Mouse (Mus musculus): ENCODE data around the gene Ugt1a2. TPM values are rescaled to one million over a fixed set of nuclear protein-coding genes. Genes with fewer than 3 reads are reported as not detected.
A peak's percentile ranks its signal among the peaks of the same experiment; 100 is the strongest.

Ugt1a2 gene
- total RNA-seq, 2 experiments from 2014 or later, result not detected

DNA sequence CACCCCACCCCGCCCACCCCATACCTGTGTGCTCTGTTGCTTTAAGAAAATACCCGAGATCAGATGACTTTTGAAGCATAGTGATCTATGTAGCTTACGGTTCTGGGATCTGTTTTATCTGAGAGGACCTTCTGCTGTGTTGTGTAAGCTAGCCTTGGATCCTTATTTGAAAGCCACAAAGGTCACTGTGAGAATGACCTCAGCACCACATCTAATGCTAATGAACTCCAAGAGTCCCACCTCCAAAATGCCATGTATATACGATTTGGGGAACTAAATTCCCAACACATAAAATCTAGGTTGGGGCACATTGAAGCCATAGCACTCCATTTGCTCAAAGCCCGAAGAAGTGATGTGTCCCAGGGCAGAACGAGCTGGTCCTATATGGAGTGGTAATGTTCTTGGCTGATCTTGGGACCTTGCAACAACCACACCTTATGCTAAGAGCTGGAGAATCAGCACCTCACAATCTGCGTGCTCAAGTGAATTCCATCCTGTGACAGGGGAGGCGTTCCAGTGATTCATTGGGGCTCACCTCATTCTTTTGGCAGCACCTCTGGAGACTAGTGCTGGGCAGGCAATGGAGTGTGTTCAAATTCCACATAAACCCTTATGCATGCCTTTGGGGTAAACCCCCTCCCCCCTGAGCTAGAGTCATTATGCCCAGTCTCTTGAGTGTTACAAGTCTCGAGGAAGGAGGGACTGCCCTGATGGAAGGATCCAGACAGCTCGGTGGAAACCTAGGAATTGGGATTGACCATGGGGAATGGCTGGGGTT is 56.7 kb downstream of the Ugt1a2 start:
- DNase-seq (ENCODE audit: low spot score in 2 of 2), result no peak

DNA sequence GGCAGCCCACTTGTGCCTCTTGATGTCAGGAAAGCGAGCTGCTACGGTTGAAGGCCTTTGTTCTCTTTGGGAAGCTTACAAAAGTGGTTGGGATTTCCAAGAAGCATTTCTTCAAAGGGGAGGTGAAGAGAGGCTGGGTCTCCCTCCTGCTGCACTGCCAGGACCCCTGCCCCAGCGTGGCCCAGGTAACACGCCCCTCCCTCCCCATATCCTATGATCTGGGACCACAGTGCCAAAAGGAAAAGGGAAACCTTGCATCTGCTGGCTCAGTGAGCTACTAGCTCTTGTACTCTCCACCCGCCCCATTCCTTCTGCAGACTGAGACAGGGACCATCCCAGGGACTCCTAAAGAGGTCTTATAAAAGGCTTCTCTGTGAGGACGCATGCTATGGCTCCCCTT is 57.3 kb downstream of the Ugt1a2 start:
- no peak for DNase-seq (ENCODE audit: low spot score in 2 of 2)

- no peak for DNase-seq (ENCODE audit: low spot score in 2 of 2)
Measured at GRCm38 (mm10) chr1:88258361-88258760, 58.0 kb downstream of the Ugt1a2 start.

DNA sequence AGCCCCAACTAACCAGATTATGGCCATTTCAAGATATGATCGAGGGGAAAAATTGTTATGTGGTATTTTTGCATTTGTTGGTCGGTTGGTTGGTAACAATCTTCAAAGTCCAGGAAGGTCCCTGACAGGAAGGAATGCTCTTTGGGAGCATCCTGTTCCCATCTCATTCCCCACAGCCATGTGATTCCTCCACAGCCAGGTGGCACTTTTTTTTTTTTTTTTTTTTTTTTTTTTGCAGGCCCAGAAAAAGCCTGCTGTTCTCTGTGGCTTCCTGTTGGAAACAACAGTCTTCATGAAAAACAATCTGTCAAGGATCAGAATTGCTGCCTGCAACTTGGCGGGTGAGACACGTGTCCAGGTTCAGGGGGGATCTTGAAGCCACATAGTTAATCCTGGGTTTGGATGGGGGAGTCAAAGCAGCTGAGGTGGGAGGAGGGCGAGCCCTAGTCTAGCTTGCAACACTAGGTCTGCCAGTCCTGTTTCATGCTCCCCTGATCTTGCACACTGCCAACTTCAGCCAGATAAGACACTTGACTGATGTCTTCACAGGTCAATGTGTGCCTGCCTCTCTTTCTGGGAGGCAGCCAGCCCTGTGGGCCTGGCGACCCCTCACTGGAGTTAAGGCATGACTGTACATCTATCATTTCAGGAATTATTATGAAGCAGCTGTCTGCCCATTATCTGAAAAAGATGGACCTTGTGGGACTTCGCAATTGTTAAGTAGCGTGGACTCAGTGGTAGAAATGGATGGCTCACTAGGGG is 58.7 kb downstream of the Ugt1a2 start:
- DNase-seq (ENCODE audit: low spot score in 2 of 2), result peak in 1 of 2 experiments; percentile 73

DNA sequence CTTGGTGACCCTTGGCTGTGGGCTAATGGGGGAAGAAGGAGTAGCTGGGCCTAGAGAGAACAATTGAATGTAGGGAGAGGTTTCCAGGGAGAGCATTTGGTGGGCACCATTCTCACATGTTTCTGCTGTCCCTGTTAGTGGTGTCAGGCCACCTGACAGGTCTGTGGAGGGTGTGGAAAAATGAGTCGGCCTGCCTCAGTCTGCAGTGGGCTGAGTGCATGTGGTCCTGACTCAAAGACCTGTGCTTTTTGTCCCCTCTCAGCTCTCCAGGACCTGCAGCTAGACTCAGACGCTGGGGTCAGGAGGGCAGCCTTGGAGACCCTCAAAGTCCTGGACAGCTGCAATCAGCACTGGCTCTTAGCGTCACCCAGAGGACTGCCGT is 59.2 kb downstream of the Ugt1a2 start:
- no peak for DNase-seq (ENCODE audit: low spot score in 2 of 2)

- DNase-seq (ENCODE audit: low spot score in 2 of 2), result no peak
Measured at GRCm38 (mm10) chr1:88260114-88260513, 59.7 kb downstream of the Ugt1a2 start.

GRCm38 (mm10) chr1:88260604-88261377 is 60.4 kb downstream of the Ugt1a2 start:
- no peak for DNase-seq (ENCODE audit: low spot score in 2 of 2)

GRCm38 (mm10) chr1:88261706-88262105 is 61.3 kb downstream of the Ugt1a2 start:
- DNase-seq (ENCODE audit: low spot score in 2 of 2), result no peak

DNA sequence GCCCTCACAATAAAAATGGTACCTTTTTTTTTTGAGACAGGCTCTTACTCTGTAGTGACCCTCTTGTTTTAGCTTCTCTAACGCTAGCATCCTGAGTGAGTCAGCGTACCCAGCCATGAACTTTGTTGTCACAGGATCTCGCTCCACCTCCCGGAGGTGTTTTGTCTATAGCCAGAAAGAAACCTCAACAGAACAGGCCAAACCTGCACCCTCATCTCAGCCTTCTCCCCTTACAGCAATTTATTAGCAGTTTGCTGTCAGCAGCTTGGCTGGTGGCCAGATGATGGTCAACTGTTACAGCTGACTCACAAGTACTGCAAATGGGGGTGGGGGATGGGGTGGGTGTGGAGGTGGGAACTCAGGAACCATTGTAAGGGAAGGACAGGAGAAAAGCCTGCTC is 61.9 kb downstream of the Ugt1a2 start:
- no peak for DNase-seq (ENCODE audit: low spot score in 2 of 2)

DNA sequence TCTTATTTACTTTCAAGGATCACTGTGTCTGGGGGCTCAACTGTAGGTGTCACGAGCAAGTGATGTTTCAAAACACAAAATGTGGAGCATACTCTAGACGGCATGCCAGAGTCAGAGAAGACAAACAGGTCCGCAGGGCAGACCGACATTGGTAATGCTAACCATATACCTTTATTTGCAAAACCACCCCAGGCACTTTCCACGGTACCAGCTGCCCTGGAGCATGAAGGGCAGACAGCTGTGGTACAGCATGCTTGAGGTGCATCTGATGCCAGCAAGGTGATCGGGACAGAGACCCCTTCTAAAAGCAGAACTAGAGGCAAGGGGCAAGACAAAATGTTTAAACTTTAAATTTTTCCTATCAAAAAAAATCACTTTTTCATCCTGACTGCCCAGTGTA is 62.6 kb downstream of the Ugt1a2 start:
- no peak for DNase-seq (ENCODE audit: low spot score in 2 of 2)

DNA sequence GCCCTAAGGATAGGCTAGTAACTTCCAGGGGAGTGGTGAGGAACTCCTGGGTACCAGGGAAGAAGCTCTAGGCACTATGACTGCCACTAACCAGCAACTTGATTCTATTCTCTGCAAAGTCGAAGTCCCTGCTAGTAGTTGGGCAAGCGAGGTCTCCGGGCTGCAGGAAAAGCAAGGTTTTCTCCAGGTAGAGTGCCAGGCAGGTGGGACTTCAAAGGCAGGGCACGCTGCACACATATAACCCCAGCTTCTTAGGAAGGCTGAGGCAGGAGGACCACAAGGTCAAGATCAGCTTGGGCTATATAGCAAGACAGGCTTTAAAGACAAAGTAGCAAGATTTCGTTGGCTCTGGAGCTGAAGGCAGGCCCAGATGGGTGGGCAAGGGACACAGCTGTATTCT is 63.4 kb downstream of the Ugt1a2 start:
- no peak for DNase-seq (ENCODE audit: low spot score in 2 of 2)

DNA sequence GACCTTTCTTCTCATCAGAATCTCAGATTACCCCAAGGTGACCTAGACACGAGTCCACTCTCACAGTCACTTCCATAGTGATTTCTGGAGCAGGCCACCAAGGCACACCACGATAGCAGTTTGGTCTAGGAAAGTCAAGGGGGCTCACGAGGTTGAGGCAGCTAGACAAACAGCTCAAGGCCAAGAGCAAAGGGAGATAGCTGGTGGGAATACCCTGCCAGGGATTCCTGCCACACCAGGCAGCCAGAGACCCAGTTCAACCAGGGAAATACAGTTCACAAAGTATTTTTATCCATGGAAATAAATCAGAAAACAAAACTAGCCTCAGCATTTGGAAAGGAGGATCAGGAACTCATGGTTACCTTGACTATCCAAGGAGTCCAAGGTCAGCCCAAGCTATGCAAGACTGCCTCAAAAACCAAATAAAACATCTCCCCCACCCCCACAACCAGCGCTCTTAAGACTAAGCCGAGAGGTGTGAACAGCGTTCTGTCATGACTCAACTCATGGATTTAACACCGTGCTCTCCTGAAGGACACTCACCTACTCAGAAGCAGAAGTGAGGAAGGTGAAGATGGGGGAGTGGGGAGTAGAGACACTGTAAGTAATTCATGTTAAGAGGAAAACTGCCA is 64.0 kb downstream of the Ugt1a2 start:
- DNase-seq (ENCODE audit: low spot score in 2 of 2), result no peak

DNA sequence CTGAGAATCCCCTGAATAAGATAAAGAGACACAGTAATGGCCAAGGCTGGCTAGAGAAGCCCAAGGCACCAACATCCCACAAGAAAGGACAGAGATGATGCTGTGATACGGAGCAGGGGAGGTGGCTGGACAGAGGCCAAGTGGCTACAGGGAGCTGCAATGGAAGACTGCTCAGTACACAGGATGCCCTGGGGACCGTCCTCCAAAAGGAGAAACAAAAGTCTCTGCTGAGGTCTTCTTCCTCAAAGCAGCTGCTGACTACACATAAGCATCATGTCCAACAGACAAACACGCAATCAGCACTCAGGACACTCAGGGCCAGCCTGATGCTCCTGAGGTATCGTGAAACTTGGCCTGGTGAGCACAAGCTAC is 64.5 kb downstream of the Ugt1a2 start:
- DNase-seq (ENCODE audit: low spot score in 2 of 2), result no peak

DNA sequence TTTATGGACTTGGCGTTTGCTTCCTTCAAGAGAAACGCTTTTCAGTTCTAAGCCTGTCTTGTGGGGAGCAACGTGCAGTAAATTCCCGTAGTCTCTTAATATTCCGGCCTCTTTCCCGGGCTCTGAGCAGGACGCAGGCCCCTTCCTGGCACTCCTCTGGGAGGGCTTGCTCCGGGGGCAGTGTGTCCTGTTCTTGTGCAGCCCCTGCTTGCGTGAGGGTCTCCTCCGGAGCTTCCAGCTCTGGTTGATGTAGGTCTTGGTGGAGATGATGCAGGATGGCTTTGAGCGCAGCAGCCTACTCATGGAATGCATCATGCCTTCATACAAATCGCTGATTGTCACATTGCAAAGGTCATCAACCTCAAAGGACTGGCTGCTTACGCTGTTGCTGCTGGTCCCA is 65.7 kb downstream of the Ugt1a2 start:
- no peak for DNase-seq (ENCODE audit: low spot score in 2 of 2)

DNA sequence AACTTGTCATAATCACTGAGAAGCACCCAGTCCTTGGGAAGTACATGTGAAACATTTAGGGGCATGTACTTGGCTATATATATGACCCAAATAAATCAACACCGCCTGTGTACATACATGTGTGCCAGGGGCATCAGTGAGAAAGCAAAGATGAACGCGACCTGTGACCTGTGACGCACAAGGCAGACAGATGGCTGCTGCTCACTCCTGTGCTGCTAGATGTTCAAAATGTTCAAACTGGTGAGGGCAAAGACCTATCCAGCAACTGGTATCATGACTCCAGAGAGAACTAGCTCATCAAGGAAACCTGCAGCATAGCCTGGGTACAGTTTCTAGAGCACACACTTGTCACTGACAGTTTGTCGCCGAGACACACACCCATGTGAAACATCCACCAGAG is 67.1 kb downstream of the Ugt1a2 start:
- DNase-seq (ENCODE audit: low spot score in 2 of 2), result no peak

GRCm38 (mm10) chr1:88268070-88268469 is 67.7 kb downstream of the Ugt1a2 start:
- DNase-seq (ENCODE audit: low spot score in 2 of 2), result no peak

Other genes with a start within 250 kb of the Ugt1a2 start
- 10 to 100 TPM; 21.2 to 25.3 TPM for gene Usp40, start 192.1 kb upstream of the Ugt1a2 start, total RNA-seq (2021)
- not detected for gene Ugt1a10, start 145.2 kb upstream of the Ugt1a2 start, total RNA-seq (2021)
- not detected for gene Ugt1a9, start 129.8 kb upstream of the Ugt1a2 start, total RNA-seq (2021)
- gene Ugt1a8, start 112.8 kb upstream of the Ugt1a2 start, total RNA-seq (2021), result not detected
- gene Ugt1a7c, start 105.5 kb upstream of the Ugt1a2 start, total RNA-seq (2021), result under 1 TPM; 0.58 to 0.95 TPM
- under 1 TPM in 1 of 2 experiments, not detected in 1; 0.21 TPM for gene Ugt1a6b, start 97.3 kb upstream of the Ugt1a2 start, total RNA-seq (2021)
- under 1 TPM; 0.62 to 0.83 TPM for gene Ugt1a6a, start 65.8 kb upstream of the Ugt1a2 start, total RNA-seq (2021)
- not detected for gene Ugt1a5, start 34.6 kb upstream of the Ugt1a2 start, total RNA-seq (2021)
- gene Dnajb3, start 5.2 kb downstream of the Ugt1a2 start, total RNA-seq (2021), result 1 to 10 TPM; 1.7 to 3.1 TPM
- not detected for gene Ugt1a1, start 11.4 kb downstream of the Ugt1a2 start, total RNA-seq (2021)
- gene Mroh2a, start 26.4 kb downstream of the Ugt1a2 start, total RNA-seq (2021), result under 1 TPM; 0.12 to 0.17 TPM
- gene Hjurp, start 77.0 kb downstream of the Ugt1a2 start, total RNA-seq (2021), result 10 to 100 TPM; 36.0 to 37.2 TPM
- under 1 TPM; 0.25 to 0.57 TPM for gene Trpm8, start 77.1 kb downstream of the Ugt1a2 start, total RNA-seq (2021)
- not detected for gene Spp2, start 206.4 kb downstream of the Ugt1a2 start, total RNA-seq (2021)

Measured in layer of hippocampus, postnatal 14 days (tissue).